In the genomic region with DNA sequence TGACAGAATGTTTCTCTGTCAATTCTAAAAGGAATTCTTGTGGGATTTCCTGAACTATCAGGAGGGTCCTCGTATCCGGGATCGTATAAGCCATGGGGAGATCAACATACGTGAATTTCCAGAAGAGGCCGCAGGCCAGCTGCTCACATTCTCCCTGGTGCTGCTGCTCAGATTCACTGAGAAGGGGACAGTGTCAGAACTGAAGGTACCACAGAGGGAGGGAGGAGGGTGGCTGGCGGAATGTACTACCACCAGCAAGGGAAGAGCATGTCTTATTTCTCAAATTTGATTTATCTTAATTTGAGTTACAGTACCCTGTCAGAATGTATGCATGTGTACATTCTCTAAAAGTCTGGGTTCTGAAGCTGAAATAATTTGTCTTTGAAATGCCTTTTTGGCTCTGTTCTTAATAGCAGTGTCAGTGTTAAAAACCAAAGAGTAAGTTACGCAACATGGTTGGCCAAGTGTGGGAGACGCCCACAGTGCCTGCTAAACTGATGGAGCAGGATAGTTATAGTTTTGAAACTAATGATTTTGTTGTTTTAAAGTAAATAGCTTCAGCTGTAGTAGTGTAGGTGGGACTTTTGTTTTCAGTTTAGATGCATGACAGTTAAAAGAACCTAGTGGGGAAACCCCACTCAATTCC, we compare ENCODE assay signal across 3 mouse cellular contexts. TPM values are rescaled to one million over a fixed set of nuclear protein-coding genes. Genes with fewer than 3 reads are reported as not detected.
"Had no signal": no experiment of that assay in that cellular context is flagged by ENCODE, and none has a peak within 500 bp of the region (broad histone marks: within the 10 kb centered on the region; RNA-seq: fewer than 3 reads in every experiment).

No protein-coding gene starts in this region.

RNA-seq across cellular contexts. Expression of gene Tcte3, which starts 12.0 kb away (rescaled TPM):
- polyA plus RNA-seq: kidney, postnatal 0 days; midbrain, embryonic 11.5 days; small intestine, adult 2 months had no signal
